Mouse (Mus musculus) lung, postnatal 0 days (tissue): ENCODE data around the gene Marf1.

Source experiments
- CTCF ChIP-seq: IDR thresholded peaks from 2 replicates; pipeline ENCODE4 v1.5.1; 2016; ENCODE audit warnings: antibody characterized with exemption, mild to moderate bottlenecking
- EP300 ChIP-seq: IDR thresholded peaks from 2 replicates; pipeline ENCODE4 v1.6.1; 2016; ENCODE audit warnings: antibody characterized with exemption, mild to moderate bottlenecking, control low read depth

- TF ChIP-seq CTCF: no peak
- no peak for TF ChIP-seq EP300
Measured at GRCm38 (mm10) chr16:14156312-14156711, 6.8 kb downstream of the Marf1 start.
